Mouse (Mus musculus) retina, postnatal 7 days (tissue): Measurements from ENCODE around the gene Iqgap3.

ENCODE experiments used
- DNase-seq: peaks from one replicate; pipeline ENCODE4 v3.0.0-alpha.2; 2012; ENCODE audit warnings: low read depth, low spot score

Iqgap3 gene

GRCm38 (mm10) chr3:88138336-88139242, 56.8 kb downstream of the Iqgap3 start:
- DNase-seq, result peak; percentile 88

- no peak for DNase-seq
These were observed 57.7 kb downstream of the Iqgap3 start for GRCm38 (mm10) chr3:88139243-88140177.

- DNase-seq, result no peak
These were observed 58.6 kb downstream of the Iqgap3 start for GRCm38 (mm10) chr3:88140178-88140902.

- no peak for DNase-seq
These were observed 59.2 kb downstream of the Iqgap3 start for GRCm38 (mm10) chr3:88140903-88141430.

- DNase-seq, result no peak
These were observed 59.6 kb downstream of the Iqgap3 start for GRCm38 (mm10) chr3:88141439-88141786.

GRCm38 (mm10) chr3:88141787-88142523, 60.2 kb downstream of the Iqgap3 start, which contains the start of gene Mef2d:
Gene Mef2d (plus strand): TSS chr3:88142372.
- DNase-seq, result peak; percentile 98

- no peak for DNase-seq
These were observed 60.8 kb downstream of the Iqgap3 start for GRCm38 (mm10) chr3:88142546-88142915.

GRCm38 (mm10) chr3:88142916-88143771, 61.4 kb downstream of the Iqgap3 start:
- DNase-seq, result no peak

GRCm38 (mm10) chr3:88143961-88144486, 62.3 kb downstream of the Iqgap3 start:
- no peak for DNase-seq

GRCm38 (mm10) chr3:88144648-88145410, 63.1 kb downstream of the Iqgap3 start:
- no peak for DNase-seq

GRCm38 (mm10) chr3:88145411-88145782, 63.6 kb downstream of the Iqgap3 start:
- DNase-seq, result no peak

GRCm38 (mm10) chr3:88145952-88146351, 64.2 kb downstream of the Iqgap3 start:
- DNase-seq, result no peak

- DNase-seq, result no peak
These were observed 64.8 kb downstream of the Iqgap3 start for GRCm38 (mm10) chr3:88146376-88147112.

- DNase-seq, result no peak
These were observed 65.7 kb downstream of the Iqgap3 start for GRCm38 (mm10) chr3:88147444-88147843.

GRCm38 (mm10) chr3:88147866-88148265, 66.1 kb downstream of the Iqgap3 start:
- peak; percentile 68 for DNase-seq

- no peak for DNase-seq
These were observed 66.6 kb downstream of the Iqgap3 start for GRCm38 (mm10) chr3:88148354-88148753.

- no peak for DNase-seq
These were observed 67.2 kb downstream of the Iqgap3 start for GRCm38 (mm10) chr3:88148776-88149509.
